Mouse (Mus musculus): Measurements from ENCODE around the gene Cib4. TPM values are rescaled to one million over a fixed set of nuclear protein-coding genes. Genes with fewer than 3 reads are reported as not detected.

Cib4 gene
- polyA plus RNA-seq (2014; fragmentation: Nextera tagmentation; extraction: Ambion mirVana) = not detected in 2 replicates

- Histone ChIP-seq H3K4me1 (ENCODE audit: control insufficient read depth, insufficient read depth, low read length) (no peaks in the 10 kb centered on the region), H3K4me3 (ENCODE audit: low read depth, low read length) (no peak within 1 kb of the TSS), H3K27me3 (ENCODE audit: control insufficient read depth, insufficient read depth, low read length) (no peaks in the 10 kb centered on the region), H3K27ac (ENCODE audit: low read depth, low read length) (no peak within 1 kb of the TSS), H3K9ac (ENCODE audit: low read length) (no peak within 1 kb of the TSS), H3K9me3 (ENCODE audit: control insufficient read depth, low read length) (no peaks in the 10 kb centered on the region), H3K4me2 (ENCODE audit: low read depth) (no peak within 1 kb of the TSS), H3K36me3 (ENCODE audit: control insufficient read depth, insufficient read depth, low read length) (no peaks in the 10 kb centered on the region)
- DNase-seq (ENCODE audit: low spot score) (no peak), ATAC-seq (ENCODE audit: insufficient read depth, low FRiP score, low TSS enrichment) (no peak)
- 48% methylated on average over 2 of the region's 2 CpGs for WGBS
Measured at GRCm38 (mm10) chr5:30545698-30546097, at the start of gene Cib4. Cib4 (minus strand) TSS chr5:30545836.

GRCm38 (mm10) chr5:30594953-30595560 is 49.4 kb upstream of the Cib4 start:
- no peaks in the 10 kb centered on the region for H3K36me3 ChIP-seq (ENCODE audit: control insufficient read depth, insufficient read depth, low read length)
- ATAC-seq (ENCODE audit: insufficient read depth, low FRiP score, low TSS enrichment) (no peak), DNase-seq (ENCODE audit: low spot score) (no peak)
- peaks cover under 1% of the 10 kb centered on the region for H3K27me3 ChIP-seq (ENCODE audit: control insufficient read depth, insufficient read depth, low read length)
- 45% methylated on average over 6 of the region's 6 CpGs for WGBS
- no peaks in the 10 kb centered on the region for H3K4me1 ChIP-seq (ENCODE audit: control insufficient read depth, insufficient read depth, low read length)
- no peak overlapping the region for H3K4me3 ChIP-seq (ENCODE audit: low read depth, low read length)
- no peak overlapping the region for H3K27ac ChIP-seq (ENCODE audit: low read depth, low read length)
- no peak overlapping the region for H3K9ac ChIP-seq (ENCODE audit: low read length)
- no peak overlapping the region for H3K4me2 ChIP-seq (ENCODE audit: low read depth)
- H3K9me3 ChIP-seq (ENCODE audit: control insufficient read depth, low read length) = no peaks in the 10 kb centered on the region

GRCm38 (mm10) chr5:30593811-30594504 is 48.3 kb upstream of the Cib4 start:
- Histone ChIP-seq H3K27me3 (ENCODE audit: control insufficient read depth, insufficient read depth, low read length) (peaks cover 12% of the 10 kb centered on the region), H3K36me3 (ENCODE audit: control insufficient read depth, insufficient read depth, low read length) (no peaks in the 10 kb centered on the region), H3K27ac (ENCODE audit: low read depth, low read length) (no peak overlapping the region), H3K4me3 (ENCODE audit: low read depth, low read length) (no peak overlapping the region), H3K4me1 (ENCODE audit: control insufficient read depth, insufficient read depth, low read length) (no peaks in the 10 kb centered on the region), H3K9me3 (ENCODE audit: control insufficient read depth, low read length) (no peaks in the 10 kb centered on the region), H3K4me2 (ENCODE audit: low read depth) (no peak overlapping the region), H3K9ac (ENCODE audit: low read length) (no peak overlapping the region)
- WGBS = 52% methylated on average over 10 of the region's 10 CpGs
- no peak for DNase-seq (ENCODE audit: low spot score)
- no peak for ATAC-seq (ENCODE audit: insufficient read depth, low FRiP score, low TSS enrichment)

- no peak overlapping the region for H3K9ac ChIP-seq (ENCODE audit: low read length)
- ATAC-seq (ENCODE audit: insufficient read depth, low FRiP score, low TSS enrichment) = no peak
- no peaks in the 10 kb centered on the region for H3K36me3 ChIP-seq (ENCODE audit: control insufficient read depth, insufficient read depth, low read length)
- 81% methylated on average over 11 of the region's 11 CpGs for WGBS
- H3K4me1 ChIP-seq (ENCODE audit: control insufficient read depth, insufficient read depth, low read length) = peaks cover 5% of the 10 kb centered on the region; the same call in 1 of the 2 replicates
- no peak overlapping the region for H3K27ac ChIP-seq (ENCODE audit: low read depth, low read length)
- no peak overlapping the region for H3K4me2 ChIP-seq (ENCODE audit: low read depth)
- DNase-seq (ENCODE audit: low spot score) = no peak
- H3K27me3 ChIP-seq (ENCODE audit: control insufficient read depth, insufficient read depth, low read length) = peaks cover 18% of the 10 kb centered on the region
- no peak overlapping the region for H3K4me3 ChIP-seq (ENCODE audit: low read depth, low read length)
- no peaks in the 10 kb centered on the region for H3K9me3 ChIP-seq (ENCODE audit: control insufficient read depth, low read length)
Measured at GRCm38 (mm10) chr5:30593360-30593759, 47.7 kb upstream of the Cib4 start.

- Histone ChIP-seq H3K9me3 (ENCODE audit: control insufficient read depth, low read length) (no peaks in the 10 kb centered on the region), H3K27me3 (ENCODE audit: control insufficient read depth, insufficient read depth, low read length) (peaks cover 18% of the 10 kb centered on the region), H3K4me3 (ENCODE audit: low read depth, low read length) (no peak overlapping the region), H3K4me2 (ENCODE audit: low read depth) (no peak overlapping the region), H3K4me1 (ENCODE audit: control insufficient read depth, insufficient read depth, low read length) (peaks cover 5% of the 10 kb centered on the region; the same call in 1 of the 2 replicates), H3K9ac (ENCODE audit: low read length) (no peak overlapping the region), H3K27ac (ENCODE audit: low read depth, low read length) (no peak overlapping the region), H3K36me3 (ENCODE audit: control insufficient read depth, insufficient read depth, low read length) (no peaks in the 10 kb centered on the region)
- no peak for ATAC-seq (ENCODE audit: insufficient read depth, low FRiP score, low TSS enrichment)
- 83% methylated on average over 11 of the region's 11 CpGs for WGBS
- no peak for DNase-seq (ENCODE audit: low spot score)
Measured at GRCm38 (mm10) chr5:30592279-30592980, 46.8 kb upstream of the Cib4 start.

GRCm38 (mm10) chr5:30591786-30592185 is 46.1 kb upstream of the Cib4 start:
- no peak overlapping the region for H3K9ac ChIP-seq (ENCODE audit: low read length)
- no peak overlapping the region for H3K4me2 ChIP-seq (ENCODE audit: low read depth)
- H3K27me3 ChIP-seq (ENCODE audit: control insufficient read depth, insufficient read depth, low read length) = peaks cover 21% of the 10 kb centered on the region
- H3K9me3 ChIP-seq (ENCODE audit: control insufficient read depth, low read length) = no peaks in the 10 kb centered on the region
- no peak for DNase-seq (ENCODE audit: low spot score)
- no peaks in the 10 kb centered on the region for H3K36me3 ChIP-seq (ENCODE audit: control insufficient read depth, insufficient read depth, low read length)
- no peak for ATAC-seq (ENCODE audit: insufficient read depth, low FRiP score, low TSS enrichment)
- no peak overlapping the region for H3K4me3 ChIP-seq (ENCODE audit: low read depth, low read length)
- 81% methylated on average over 8 of the region's 8 CpGs for WGBS
- H3K27ac ChIP-seq (ENCODE audit: low read depth, low read length) = no peak overlapping the region
- peaks cover 5% of the 10 kb centered on the region; the same call in 1 of the 2 replicates for H3K4me1 ChIP-seq (ENCODE audit: control insufficient read depth, insufficient read depth, low read length)

GRCm38 (mm10) chr5:30591205-30591731 is 45.6 kb upstream of the Cib4 start:
- Histone ChIP-seq H3K27me3 (ENCODE audit: control insufficient read depth, insufficient read depth, low read length) (peaks cover 21% of the 10 kb centered on the region), H3K9ac (ENCODE audit: low read length) (no peak overlapping the region), H3K4me2 (ENCODE audit: low read depth) (no peak overlapping the region), H3K36me3 (ENCODE audit: control insufficient read depth, insufficient read depth, low read length) (no peaks in the 10 kb centered on the region), H3K9me3 (ENCODE audit: control insufficient read depth, low read length) (no peaks in the 10 kb centered on the region), H3K4me3 (ENCODE audit: low read depth, low read length) (no peak overlapping the region), H3K27ac (ENCODE audit: low read depth, low read length) (no peak overlapping the region), H3K4me1 (ENCODE audit: control insufficient read depth, insufficient read depth, low read length) (peaks cover 5% of the 10 kb centered on the region; the same call in 1 of the 2 replicates)
- WGBS = 72% methylated on average over 5 of the region's 5 CpGs
- DNase-seq (ENCODE audit: low spot score) (no peak), ATAC-seq (ENCODE audit: insufficient read depth, low FRiP score, low TSS enrichment) (no peak)

- no peak overlapping the region for H3K27ac ChIP-seq (ENCODE audit: low read depth, low read length)
- 76% methylated on average over 5 of the region's 5 CpGs for WGBS
- H3K4me1 ChIP-seq (ENCODE audit: control insufficient read depth, insufficient read depth, low read length) = peaks cover 5% of the 10 kb centered on the region; the same call in 1 of the 2 replicates
- no peak overlapping the region for H3K4me2 ChIP-seq (ENCODE audit: low read depth)
- H3K9ac ChIP-seq (ENCODE audit: low read length) = no peak overlapping the region
- H3K36me3 ChIP-seq (ENCODE audit: control insufficient read depth, insufficient read depth, low read length) = no peaks in the 10 kb centered on the region
- H3K27me3 ChIP-seq (ENCODE audit: control insufficient read depth, insufficient read depth, low read length) = peaks cover 21% of the 10 kb centered on the region
- no peak for ATAC-seq (ENCODE audit: insufficient read depth, low FRiP score, low TSS enrichment)
- H3K9me3 ChIP-seq (ENCODE audit: control insufficient read depth, low read length) = no peaks in the 10 kb centered on the region
- H3K4me3 ChIP-seq (ENCODE audit: low read depth, low read length) = no peak overlapping the region
- DNase-seq (ENCODE audit: low spot score) = no peak
Measured at GRCm38 (mm10) chr5:30590231-30590630, 44.6 kb upstream of the Cib4 start.

Measured in neural tube, embryonic 11.5 days (tissue).